Mouse (Mus musculus) heart, adult 2 months (tissue): ENCODE results near the gene Pdk2. TPM values are rescaled to one million over a fixed set of nuclear protein-coding genes. Genes with fewer than 3 reads are reported as not detected.

ENCODE experiments used
- DNase-seq, 2 experiments: peaks; one replicate each; pipeline ENCODE4 v3.0.0; 2021
- H3K27ac ChIP-seq: fragments of 200-600 bp; 2 replicates; pipeline ENCODE4 v1.8.1; 2022
- H3K27me3 ChIP-seq: fragments of 200-500 bp; 2 replicates; pipeline ENCODE4 v1.6.1; 2012; ENCODE audit warnings: mild to moderate bottlenecking, low read length, inconsistent platforms, mixed read lengths; ENCODE audit not compliant: control insufficient read depth, insufficient read depth
- H3K36me3 ChIP-seq: fragments of 200-500 bp; 2 replicates; pipeline ENCODE4 v1.6.1; 2012; ENCODE audit warnings: low read length, inconsistent platforms; ENCODE audit not compliant: control insufficient read depth, insufficient read depth
- H3K4me1 ChIP-seq: fragments of 200-500 bp; 2 replicates; pipeline ENCODE4 v1.6.1; 2011; ENCODE audit warnings: low read length; ENCODE audit not compliant: control insufficient read depth, insufficient read depth
- H3K4me3 ChIP-seq: fragments of 200-600 bp; 2 replicates; pipeline ENCODE4 v1.8.1; 2022
- H3K79me2 ChIP-seq: fragments of 200-500 bp; replicated peaks from 2 replicates; pipeline ENCODE4 v1.6.1; 2012; ENCODE audit warnings: mild to moderate bottlenecking, inconsistent platforms, low read length, moderate library complexity, mixed read lengths; ENCODE audit not compliant: control insufficient read depth, insufficient read depth
- H3K9ac ChIP-seq: fragments of 200-500 bp; 2 replicates; pipeline ENCODE4 v1.6.1; 2012; ENCODE audit warnings: low read depth, mild to moderate bottlenecking, control low read depth, inconsistent platforms, low read length, mixed read lengths
- CTCF ChIP-seq: fragments of 200-600 bp; IDR thresholded peaks from 2 replicates; pipeline ENCODE4 v1.8.1; 2022; ENCODE audit warnings: antibody characterized with exemption, mild to moderate bottlenecking, moderate library complexity
- EP300 ChIP-seq: fragments of 200-500 bp; IDR thresholded peaks from 2 replicates; pipeline ENCODE4 v1.6.1; 2011; ENCODE audit warnings: low read depth, low read length, control low read depth; ENCODE audit not compliant: insufficient read depth
- POLR2A ChIP-seq: fragments of 200-500 bp; IDR thresholded peaks from 2 replicates; pipeline ENCODE4 v1.6.1; 2011; ENCODE audit warnings: mild to moderate bottlenecking, low read depth, low read length, control low read depth; ENCODE audit not compliant: insufficient read depth
- WGBS: fragments of 180-500 bp; shearing (Covaris S2); methylation state at CpG from one replicate; pipeline ENCODE4 v1.1.7; 2018; 5-methylcytosine and 5-hydroxymethylcytosine counted together
- intact Hi-C: fragments of 180-260 bp; cut with DNase I; formaldehyde crosslinking; loops from one replicate; pipeline ENCODE4 v1.15.1; 2025
- polyA plus RNA-seq: library from polyadenylated mRNA; depleted of rRNA; stranded (reverse); fragments of >200 nt; gene quantifications from 2 replicates; pipeline ENCODE4 v1.2.3, GENCODE M21; 2012
- total RNA-seq, 2 experiments: library from RNA; stranded (reverse); gene quantifications; 2 replicates each; pipeline ENCODE4 v1.2.3; 2021

Pdk2 gene
- total and polyA plus RNA-seq, 3 experiments = 393 to 592 (median 479) TPM

- no peak overlapping the region for H3K27ac ChIP-seq
- no peaks in the 10 kb centered on the region for H3K4me1 ChIP-seq
- no peak for TF ChIP-seq EP300
- no peaks in the 10 kb centered on the region for H3K79me2 ChIP-seq
- H3K4me3 ChIP-seq = no peak overlapping the region
- 59% methylated on average over 19 of the region's 19 CpGs for WGBS
- H3K36me3 ChIP-seq = no peaks in the 10 kb centered on the region
- DNase-seq = no peak
- H3K27me3 ChIP-seq = no peaks in the 10 kb centered on the region
- H3K9ac ChIP-seq = no peak overlapping the region
- intact Hi-C loops = no loop called here
Measured at GRCm38 (mm10) chr11:95056768-95057501, 15.8 kb upstream of the Pdk2 start.

- H3K79me2 ChIP-seq = no peaks in the 10 kb centered on the region
Measured at GRCm38 (mm10) chr11:95053062-95053461, 11.9 kb upstream of the Pdk2 start.

GRCm38 (mm10) chr11:95046980-95047680 is 6.0 kb upstream of the Pdk2 start:
- intact Hi-C loops = loop anchor here (1.0 to 10.0 kb wide), 3 partner anchors 29 to 478 kb away; partner anchors contain the start of gene Itga3
- TF ChIP-seq POLR2A = no peak
- peak; percentile 66; the same call in 1 of the 2 replicates for TF ChIP-seq EP300
- TF ChIP-seq CTCF = 0 out of 2 replicates have a peak, but pooled peaks have one; percentile 96
- WGBS = 51% methylated on average over 9 of the region's 9 CpGs
- peak; percentile 57 to 69 for DNase-seq
- Histone ChIP-seq H3K4me1 (no peaks in the 10 kb centered on the region), H3K79me2 (no peaks in the 10 kb centered on the region), H3K4me3 (no peak overlapping the region), H3K9ac (no peak overlapping the region), H3K27ac (no peak overlapping the region), H3K27me3 (no peaks in the 10 kb centered on the region), H3K36me3 (no peaks in the 10 kb centered on the region)

More at GRCm38 (mm10) chr11:95053062-95053461, 11.9 kb upstream of the Pdk2 start:
- Histone ChIP-seq H3K36me3 (no peaks in the 10 kb centered on the region), H3K4me1 (no peaks in the 10 kb centered on the region), H3K4me3 (no peak overlapping the region), H3K9ac (no peak overlapping the region), H3K27me3 (no peaks in the 10 kb centered on the region), H3K27ac (no peak overlapping the region)
- DNase-seq = no peak
- no peak for TF ChIP-seq CTCF
- no peak for TF ChIP-seq EP300
- TF ChIP-seq POLR2A = no peak
- 59% methylated on average over 9 of the region's 9 CpGs for WGBS
- intact Hi-C loops = no loop called here

- 70% methylated on average over 12 of the region's 13 CpGs for WGBS
- intact Hi-C loops = loop anchor here (5.0 to 10.0 kb wide), 3 partner anchors 107 to 480 kb away; partner anchors contain the start of gene Col1a1
- Histone ChIP-seq H3K4me3 (no peak overlapping the region), H3K36me3 (no peaks in the 10 kb centered on the region), H3K4me1 (no peaks in the 10 kb centered on the region; the same call in 1 of the 2 replicates), H3K9ac (no peak overlapping the region), H3K27me3 (no peaks in the 10 kb centered on the region), H3K79me2 (no peaks in the 10 kb centered on the region), H3K27ac (no peak overlapping the region)
- DNase-seq = no peak
- no peak for TF ChIP-seq CTCF
- TF ChIP-seq POLR2A = no peak
Measured at GRCm38 (mm10) chr11:95044185-95044870, 3.2 kb upstream of the Pdk2 start.

- 60% methylated on average over 7 of the region's 7 CpGs for WGBS
- TF ChIP-seq POLR2A (no peak), EP300 (no peak), CTCF (no peak)
- intact Hi-C loops = loop anchor here (2.0 to 10.0 kb wide), 4 partner anchors 65 to 481 kb away; partner anchors contain the start of gene Col1a1
Measured at GRCm38 (mm10) chr11:95043608-95044007, 2.5 kb upstream of the Pdk2 start.

More at GRCm38 (mm10) chr11:95043608-95044007, 2.5 kb upstream of the Pdk2 start:
- Histone ChIP-seq H3K4me1 (no peaks in the 10 kb centered on the region; the same call in 1 of the 2 replicates), H3K79me2 (peaks cover 1% of the 10 kb centered on the region; the same call in 1 of the 2 replicates), H3K9ac (no peak overlapping the region), H3K36me3 (no peaks in the 10 kb centered on the region), H3K4me3 (no peak overlapping the region), H3K27me3 (no peaks in the 10 kb centered on the region), H3K27ac (no peak overlapping the region)
- no peak for DNase-seq
